In genomic region chr13:42812762-42813161, GRCm38 (mm10) we compare ENCODE assay signal across 8 mouse cellular contexts.
DNase-seq lines count a peak whose midpoint lies in the region; ATAC-seq and TF ChIP-seq lines count a peak whose summit lies in the region.

No protein-coding gene starts in this region.

- intact Hi-C loops in heart, postnatal 14 days (cut with DNase I) = no loop called here

- peaks cover 9% of the 10 kb centered on the region; the same call in 1 of the 2 replicates for H3K4me1 ChIP-seq in heart, embryonic 11.5 days (ENCODE audit: control insufficient read depth, insufficient read depth, low read length)
- H3K4me1 ChIP-seq in heart, embryonic 16.5 days (ENCODE audit: control insufficient read depth, insufficient read depth, low read length) = peaks cover 4% of the 10 kb centered on the region; the same call in 1 of the 2 replicates
- peaks cover 11% of the 10 kb centered on the region for H3K4me1 ChIP-seq in midbrain, embryonic 14.5 days (ENCODE audit: control insufficient read depth, insufficient read depth, low read length)

- DNase-seq in heart, postnatal 14 days = no peak
- peak; percentile 79 for DNase-seq in brain, embryonic 14.5 days (ENCODE audit: low read depth)
- DNase-seq in midbrain, embryonic 14.5 days = peak; percentile 67
- no peak for DNase-seq in ovary, adult 18-20 months (ENCODE audit: low spot score)
- no peak for DNase-seq in layer of hippocampus, adult 11-12 months (ENCODE audit: low spot score)
- DNase-seq in thymus, postnatal 10 days (ENCODE audit: low spot score in 2 of 2) = no peak

- H3K9me3 ChIP-seq in heart, embryonic 11.5 days (replicated peaks; ENCODE audit: control insufficient read depth, low read length) = 0 out of 2 replicates have a peak, but pooled peaks cover 2% of the 10 kb centered on the region
- H3K9me3 ChIP-seq in heart, embryonic 16.5 days (replicated peaks; ENCODE audit: control insufficient read depth, low read length) = peaks cover 4% of the 10 kb centered on the region
- no peaks in the 10 kb centered on the region for H3K9me3 ChIP-seq in midbrain, embryonic 14.5 days (ENCODE audit: control insufficient read depth, low read length)

- no peaks in the 10 kb centered on the region for H3K27me3 ChIP-seq in heart, embryonic 11.5 days (ENCODE audit: control insufficient read depth, insufficient read depth, low read length)
- H3K27me3 ChIP-seq in heart, embryonic 16.5 days (ENCODE audit: control insufficient read depth, insufficient read depth, low read length) = peaks cover 4% of the 10 kb centered on the region; the same call in 1 of the 2 replicates
- H3K27me3 ChIP-seq in midbrain, embryonic 14.5 days (ENCODE audit: control insufficient read depth, insufficient read depth, low read length) = no peaks in the 10 kb centered on the region

- peak overlapping the region; percentile 47 for H3K4me2 ChIP-seq in heart, embryonic 11.5 days
- peak overlapping the region; percentile 57 for H3K4me2 ChIP-seq in heart, embryonic 16.5 days (ENCODE audit: low read depth, low read length)
- peak overlapping the region; percentile 39 for H3K4me2 ChIP-seq in midbrain, embryonic 14.5 days (ENCODE audit: low read length)

- TF ChIP-seq POLR2A in brain, embryonic 14.5 days (IDR thresholded peaks at IDR 0.05; ENCODE audit: borderline replicate concordance, extremely low read depth, insufficient read depth, insufficient read length, poor library complexity, severe bottlenecking) = no peak

- H3K27ac ChIP-seq in heart, embryonic 11.5 days (ENCODE audit: low read depth, low read length) = no peak overlapping the region
- H3K27ac ChIP-seq in heart, embryonic 16.5 days (ENCODE audit: low read length) = no peak overlapping the region
- no peak overlapping the region for H3K27ac ChIP-seq in midbrain, embryonic 14.5 days (replicated peaks; ENCODE audit: low read depth, low read length)

- H3K36me3 ChIP-seq in heart, embryonic 11.5 days (ENCODE audit: control insufficient read depth, insufficient read depth, low read length) = no peaks in the 10 kb centered on the region
- no peaks in the 10 kb centered on the region for H3K36me3 ChIP-seq in heart, embryonic 16.5 days (ENCODE audit: control insufficient read depth, insufficient read depth)
- H3K36me3 ChIP-seq in midbrain, embryonic 14.5 days (ENCODE audit: control insufficient read depth, insufficient read depth, low read length) = no peaks in the 10 kb centered on the region

- WGBS in heart, embryonic 11.5 days (ENCODE audit: insufficient replicate concordance) = 23% methylated on average over 7 of the region's 7 CpGs
- WGBS in heart, embryonic 16.5 days = 16% methylated on average over 7 of the region's 7 CpGs
- 18% methylated on average over 7 of the region's 7 CpGs for WGBS in midbrain, embryonic 14.5 days

- no peak for ATAC-seq in heart, embryonic 11.5 days (replicated peaks; ENCODE audit: insufficient number of reproducible peaks, low FRiP score, low TSS enrichment)
- ATAC-seq in heart, embryonic 16.5 days (replicated peaks; ENCODE audit: extremely low read depth, insufficient read depth, low FRiP score) = no peak
- no peak for ATAC-seq in midbrain, embryonic 14.5 days (ENCODE audit: low FRiP score, low TSS enrichment)

- H3K4me3 ChIP-seq in heart, embryonic 11.5 days (ENCODE audit: low read depth, low read length) = no peak overlapping the region
- peak overlapping the region; percentile 12; the same call in 1 of the 2 replicates for H3K4me3 ChIP-seq in heart, embryonic 16.5 days (ENCODE audit: low read length)
- no peak overlapping the region for H3K4me3 ChIP-seq in midbrain, embryonic 14.5 days (replicated peaks; ENCODE audit: low read depth, low read length)

- no peak for TF ChIP-seq CTCF in brain, embryonic 14.5 days (IDR thresholded peaks at IDR 0.05; ENCODE audit: borderline replicate concordance, extremely low read depth, insufficient read depth, insufficient read length)

- no peak overlapping the region for H3K9ac ChIP-seq in heart, embryonic 11.5 days (ENCODE audit: low read depth, low read length)
- H3K9ac ChIP-seq in heart, embryonic 16.5 days (ENCODE audit: low read length) = no peak overlapping the region
- no peak overlapping the region for H3K9ac ChIP-seq in midbrain, embryonic 14.5 days (replicated peaks; ENCODE audit: low read length)

Comparison
In these comparisons a context has a peak if more than half of its experiments do, and no peak if none do; other contexts are left out.
1. DNase-seq: peak in brain, embryonic 14.5 days (single experiment) and midbrain, embryonic 14.5 days (single experiment); none in heart, postnatal 14 days (0 of 2), ovary, adult 18-20 months (single experiment), layer of hippocampus, adult 11-12 months (single experiment) and thymus, postnatal 10 days (0 of 2).
2. Peak in every context shown above with its lines, with median percentiles within 50 percentile points of each other: H3K4me2 ChIP-seq.